Mouse (Mus musculus) kidney, postnatal 0 days (tissue): ENCODE results near the gene Tango2. TPM values are rescaled to one million over a fixed set of nuclear protein-coding genes. Genes with fewer than 3 reads are reported as not detected.
A peak's percentile ranks its signal among the peaks of the same experiment; 100 is the strongest.

Experiments
- ATAC-seq: fragments of 200-750 bp; cut with Nextera tagmentation; replicated peaks from 2 replicates; pipeline ENCODE4 v1.8.0; 2017; ENCODE audit warnings: low read depth, moderate number of reproducible peaks, moderate TSS enrichment, moderate library complexity; ENCODE audit not compliant: low FRiP score
- DNase-seq: peaks from one replicate; pipeline ENCODE4 v3.0.0-alpha.2; 2016; ENCODE audit warnings: low spot score
- H3K27ac ChIP-seq: fragments of 300-500 bp; sonication (generic); 2 replicates; pipeline ENCODE4 v1.5.1; 2014; ENCODE audit warnings: mild to moderate bottlenecking
- H3K27me3 ChIP-seq: fragments of 300-500 bp; sonication (generic); 2 replicates; pipeline ENCODE4 v1.6.1; 2014; ENCODE audit warnings: low read length, mixed read lengths; ENCODE audit not compliant: insufficient read depth
- H3K36me3 ChIP-seq: fragments of 300-500 bp; sonication (generic); 2 replicates; pipeline ENCODE4 v1.6.1; 2014; ENCODE audit warnings: low read length, mixed read lengths; ENCODE audit not compliant: insufficient read depth
- H3K4me1 ChIP-seq: fragments of 300-500 bp; sonication (generic); replicated peaks from 2 replicates; pipeline ENCODE4 v1.6.1; 2014; ENCODE audit warnings: antibody characterized with exemption, low read length, mixed read lengths; ENCODE audit not compliant: insufficient read depth
- H3K4me2 ChIP-seq: fragments of 300-500 bp; sonication (generic); 2 replicates; pipeline ENCODE4 v1.6.1; 2014; ENCODE audit warnings: mild to moderate bottlenecking, low read length, moderate library complexity, mixed read lengths
- H3K4me3 ChIP-seq: fragments of 300-500 bp; sonication (generic); replicated peaks from 2 replicates; pipeline ENCODE4 v1.5.1; 2014; ENCODE audit warnings: low read depth, low read length
- H3K9ac ChIP-seq: fragments of 300-500 bp; sonication (generic); 2 replicates; pipeline ENCODE4 v1.6.1; 2014; ENCODE audit warnings: low read depth, low read length
- H3K9me3 ChIP-seq: fragments of 300-500 bp; sonication (generic); replicated peaks from 2 replicates; pipeline ENCODE4 v1.6.1; 2016; ENCODE audit warnings: low read length, inconsistent platforms, mixed read lengths
- CTCF ChIP-seq: IDR thresholded peaks from 2 replicates; pipeline ENCODE4 v1.5.1; 2016; ENCODE audit warnings: antibody characterized with exemption, low read depth, mild to moderate bottlenecking, moderate library complexity
- WGBS: fragments of 180-500 bp; shearing (Covaris S2); extraction: QIAGEN DNeasy Blood & Tissue Kit; methylation state at CpG from one replicate; pipeline ENCODE4 v1.1.7; 2014; 5-methylcytosine and 5-hydroxymethylcytosine counted together
- polyA plus RNA-seq: library from polyadenylated mRNA; unstranded; fragments of >200 nt; fragmentation: Nextera tagmentation; extraction: Ambion mirVana; gene quantifications from 2 replicates; pipeline ENCODE4 v1.2.1, GENCODE M21; 2015

Gene Tango2
- polyA plus RNA-seq, 1 experiment from 2014 or later: 28.3 TPM

DNA sequence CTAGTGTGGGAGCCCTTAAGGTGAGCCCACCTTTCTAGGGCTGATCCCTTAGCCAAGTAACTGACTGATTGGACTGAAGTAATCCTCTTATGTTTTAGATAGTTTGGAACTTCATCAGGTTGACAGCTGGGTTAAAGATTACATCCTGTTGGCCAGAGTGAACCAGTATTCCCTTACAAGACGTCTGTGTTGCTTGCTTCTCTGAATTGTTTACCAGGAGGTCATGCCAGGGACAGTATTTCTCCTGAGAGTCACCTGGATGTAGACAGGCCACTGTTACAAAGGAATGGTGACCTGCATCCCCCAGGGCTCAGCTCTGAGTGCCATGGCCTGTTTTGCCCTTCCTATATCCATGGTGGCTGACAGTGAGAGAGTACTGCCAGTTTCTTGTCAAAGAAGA is 30.6 kb upstream of the Tango2 start:
- Histone ChIP-seq H3K9ac (no peak overlapping the region), H3K27ac (no peak overlapping the region; the same call in 1 of the 2 replicates), H3K4me2 (no peak overlapping the region), H3K4me1 (peaks cover 12% of the 10 kb centered on the region; the same call in 1 of the 2 replicates), H3K27me3 (no peaks in the 10 kb centered on the region), H3K9me3 (no peaks in the 10 kb centered on the region), H3K36me3 (no peaks in the 10 kb centered on the region), H3K4me3 (no peak overlapping the region)
- ATAC-seq (no peak), DNase-seq (no peak)
- 4% methylated on average over 1 of the region's 1 CpGs for WGBS
- no peak for TF ChIP-seq CTCF

DNA sequence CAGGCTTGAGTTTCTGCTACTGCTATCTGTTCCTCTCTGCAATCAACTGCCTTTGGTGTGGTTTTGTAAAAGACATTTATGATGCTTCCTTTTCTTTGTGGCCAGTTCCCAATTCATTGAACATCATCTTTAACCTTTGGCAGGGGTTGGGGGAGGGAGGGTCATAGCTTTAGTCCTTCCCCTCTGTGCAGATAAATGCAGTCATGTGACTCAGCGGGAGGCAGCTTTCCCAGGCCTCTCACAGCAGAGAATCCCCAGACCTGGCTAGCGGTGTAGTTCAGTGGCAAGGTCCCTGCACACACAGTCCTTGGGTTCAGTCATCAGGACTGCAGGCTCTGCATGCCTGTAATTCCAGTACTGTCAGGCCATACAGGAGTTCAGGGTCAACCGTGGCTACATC is 29.3 kb upstream of the Tango2 start:
- no peak for TF ChIP-seq CTCF
- Histone ChIP-seq H3K4me3 (no peak overlapping the region), H3K36me3 (no peaks in the 10 kb centered on the region), H3K4me1 (peaks cover 9% of the 10 kb centered on the region; the same call in 1 of the 2 replicates), H3K27me3 (no peaks in the 10 kb centered on the region), H3K4me2 (no peak overlapping the region), H3K9ac (no peak overlapping the region), H3K9me3 (no peaks in the 10 kb centered on the region), H3K27ac (peak overlapping the region; percentile 52; the same call in 1 of the 2 replicates)
- WGBS: 50% methylated on average over 3 of the region's 3 CpGs
- ATAC-seq (peak; percentile 37; the same call in 1 of the 2 replicates), DNase-seq (no peak)

DNA sequence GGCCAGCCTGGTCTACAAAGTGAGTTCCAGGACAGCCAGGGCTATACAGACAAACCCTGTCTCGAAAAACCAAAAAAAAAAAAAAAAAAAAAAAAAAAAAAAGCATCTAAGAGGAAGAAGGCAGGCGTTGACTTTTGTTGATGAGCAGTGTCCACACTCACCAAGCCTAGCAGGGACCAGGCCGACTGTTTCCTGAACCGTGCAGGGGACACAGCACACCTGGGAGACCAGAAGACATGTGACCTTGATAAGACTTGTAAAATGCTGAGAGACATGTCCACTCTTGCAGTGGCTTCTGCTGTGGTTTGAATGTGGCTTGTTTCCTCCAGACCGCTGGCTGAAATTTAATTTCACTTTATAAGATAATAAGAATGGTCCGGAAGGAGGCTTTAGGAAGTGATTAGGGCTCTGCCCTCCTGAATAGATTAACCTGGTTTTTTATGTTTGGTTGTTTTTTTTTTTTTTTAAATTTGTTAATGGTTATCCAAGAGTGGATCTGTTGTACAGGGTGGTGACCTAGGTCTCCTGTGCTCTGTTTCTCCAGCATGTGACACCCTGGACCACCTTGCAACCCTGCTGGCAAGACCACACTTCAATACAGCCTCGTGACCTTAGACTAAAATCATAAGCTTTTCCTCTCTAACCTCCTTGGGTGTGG is 28.5 kb upstream of the Tango2 start:
- Histone ChIP-seq H3K36me3 (no peaks in the 10 kb centered on the region), H3K27ac (no peak overlapping the region), H3K4me2 (no peak overlapping the region), H3K4me1 (peaks cover 9% of the 10 kb centered on the region; the same call in 1 of the 2 replicates), H3K4me3 (no peak overlapping the region), H3K9me3 (no peaks in the 10 kb centered on the region), H3K27me3 (no peaks in the 10 kb centered on the region), H3K9ac (no peak overlapping the region)
- TF ChIP-seq CTCF: no peak
- ATAC-seq: no peak
- WGBS: 71% methylated on average over 7 of the region's 7 CpGs
- no peak for DNase-seq

DNA sequence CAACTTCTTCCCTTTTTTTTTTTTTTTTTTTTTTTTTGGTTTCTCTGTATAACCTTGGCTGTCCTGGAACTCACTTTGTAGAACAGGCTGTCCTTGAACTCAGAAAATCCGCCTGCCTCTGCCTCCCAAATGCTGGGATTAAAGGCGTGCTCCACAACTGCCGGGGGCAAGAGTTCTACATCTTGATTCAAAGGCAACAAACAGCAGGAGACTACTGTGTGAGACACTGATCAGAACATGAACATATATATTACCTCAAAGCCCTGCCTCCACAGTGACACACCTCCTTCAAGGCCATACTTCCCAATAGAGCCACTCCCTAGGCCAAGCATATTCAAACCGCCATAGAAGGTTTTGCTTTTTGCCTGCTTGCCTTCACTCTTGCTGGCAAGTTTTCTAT is 25.7 kb upstream of the Tango2 start:
- H3K9ac ChIP-seq: no peak overlapping the region
- no peak overlapping the region for H3K27ac ChIP-seq
- WGBS: 96% methylated on average over 4 of the region's 4 CpGs
- DNase-seq (no peak), ATAC-seq (no peak)
- H3K36me3 ChIP-seq: no peaks in the 10 kb centered on the region
- H3K27me3 ChIP-seq: no peaks in the 10 kb centered on the region
- no peak for TF ChIP-seq CTCF
- peaks cover 8% of the 10 kb centered on the region; the same call in 1 of the 2 replicates for H3K4me1 ChIP-seq
- H3K9me3 ChIP-seq: no peaks in the 10 kb centered on the region
- H3K4me2 ChIP-seq: no peak overlapping the region
- H3K4me3 ChIP-seq: no peak overlapping the region

DNA sequence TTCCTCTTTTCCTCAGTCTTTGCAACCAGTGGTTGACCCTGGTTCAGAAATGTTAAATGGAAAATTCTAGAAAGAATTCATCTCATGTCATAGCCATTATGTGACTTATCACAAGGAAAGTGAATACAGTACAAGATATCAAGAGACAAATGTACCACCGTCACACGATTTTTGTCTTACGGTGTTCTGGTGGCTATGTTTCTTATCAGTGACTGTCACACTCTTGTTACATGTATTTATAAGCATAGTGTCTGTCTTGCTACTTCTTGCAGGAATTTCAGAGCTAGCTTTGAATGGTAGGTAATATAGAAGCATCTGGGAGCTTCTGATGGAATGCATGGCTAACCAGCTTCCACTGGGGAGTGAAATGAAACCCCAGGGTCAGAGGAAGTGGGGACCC is 22.3 kb upstream of the Tango2 start:
- Histone ChIP-seq H3K4me2 (no peak overlapping the region), H3K36me3 (no peaks in the 10 kb centered on the region), H3K27me3 (no peaks in the 10 kb centered on the region), H3K9me3 (no peaks in the 10 kb centered on the region), H3K4me1 (no peaks in the 10 kb centered on the region), H3K4me3 (no peak overlapping the region), H3K27ac (no peak overlapping the region), H3K9ac (no peak overlapping the region)
- ATAC-seq (no peak), DNase-seq (no peak)
- 92% methylated on average over 3 of the region's 3 CpGs for WGBS
- no peak for TF ChIP-seq CTCF

DNA sequence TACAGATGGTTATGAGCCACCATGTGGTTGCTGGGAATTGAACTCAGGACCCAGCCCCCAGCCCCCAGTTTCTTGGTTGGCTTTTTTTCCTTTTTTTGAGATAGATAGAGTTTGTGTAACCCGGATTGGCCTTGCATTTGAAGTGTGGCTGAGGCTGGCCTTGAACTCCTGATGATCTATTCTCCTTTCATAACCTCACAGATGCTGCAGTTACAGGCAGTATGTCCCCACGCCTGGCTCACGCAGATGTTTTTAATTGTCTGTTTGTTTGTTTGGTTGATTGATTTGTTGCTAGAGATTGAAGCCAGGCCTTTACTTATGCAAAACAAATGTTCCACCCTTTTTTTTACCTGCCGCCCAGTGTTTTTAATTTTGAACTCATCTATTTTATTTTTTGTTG is 18.9 kb upstream of the Tango2 start:
- Histone ChIP-seq H3K9ac (no peak overlapping the region), H3K9me3 (no peaks in the 10 kb centered on the region), H3K27me3 (no peaks in the 10 kb centered on the region), H3K36me3 (no peaks in the 10 kb centered on the region), H3K4me1 (no peaks in the 10 kb centered on the region), H3K4me3 (no peak overlapping the region), H3K4me2 (no peak overlapping the region), H3K27ac (no peak overlapping the region)
- ATAC-seq: no peak
- no peak for TF ChIP-seq CTCF
- WGBS: 77% methylated on average over 4 of the region's 4 CpGs
- no peak for DNase-seq

DNA sequence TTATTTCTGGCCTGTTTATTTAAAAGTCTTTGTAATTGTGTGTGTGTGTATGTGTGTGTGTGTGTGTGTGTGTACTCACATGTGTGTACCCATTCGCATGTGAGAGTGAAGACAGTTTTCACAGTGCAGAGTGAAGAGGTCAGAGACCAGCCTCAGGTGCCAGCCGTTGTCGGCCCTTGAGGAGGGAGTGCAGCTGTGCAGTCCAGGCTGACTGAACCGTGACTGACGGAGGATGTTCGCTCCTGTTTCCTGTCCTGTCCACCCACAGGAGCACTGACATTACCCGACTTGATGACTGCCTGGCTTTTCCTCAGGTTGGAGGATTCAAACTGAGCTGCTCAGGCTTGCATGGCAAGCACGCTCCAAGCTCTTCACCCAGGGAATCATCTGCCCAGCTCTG is 15.0 kb upstream of the Tango2 start:
- H3K9ac ChIP-seq: no peak overlapping the region
- ATAC-seq (peak; percentile 57; the same call in 1 of the 2 replicates), DNase-seq (peak; percentile 24)
- no peaks in the 10 kb centered on the region for H3K9me3 ChIP-seq
- 37% methylated on average over 8 of the region's 8 CpGs for WGBS
- H3K27ac ChIP-seq: no peak overlapping the region
- H3K4me1 ChIP-seq: no peaks in the 10 kb centered on the region
- H3K4me2 ChIP-seq: no peak overlapping the region
- no peaks in the 10 kb centered on the region for H3K36me3 ChIP-seq
- no peaks in the 10 kb centered on the region for H3K27me3 ChIP-seq
- TF ChIP-seq CTCF: no peak
- no peak overlapping the region for H3K4me3 ChIP-seq
